In genomic region chr14:53881304-53881703, GRCm38 (mm10) we compare ENCODE assay signal across 9 mouse cellular contexts.
DNase-seq lines count a peak whose midpoint lies in the region; ATAC-seq lines count a peak whose summit lies in the region.
"Had no signal": no experiment of that assay in that cellular context is flagged by ENCODE, and none has a peak within 500 bp of the region (broad histone marks: within the 10 kb centered on the region; RNA-seq: fewer than 3 reads in every experiment).

No protein-coding gene starts in this region.

- no peaks in the 10 kb centered on the region for H3K9me3 ChIP-seq in kidney, embryonic 14.5 days (ENCODE audit: control insufficient read depth, low read length)
- H3K9me3 ChIP-seq in embryonic facial prominence, embryonic 11.5 days (replicated peaks; ENCODE audit: control insufficient read depth, low read length) = no peaks in the 10 kb centered on the region
- H3K9me3 ChIP-seq in midbrain, embryonic 16.5 days (replicated peaks; ENCODE audit: control insufficient read depth, low read length, poor library complexity, severe bottlenecking) = no peaks in the 10 kb centered on the region
- H3K9me3 ChIP-seq: liver, embryonic 13.5 days had no signal

- no peak overlapping the region for H3K27ac ChIP-seq in kidney, embryonic 14.5 days (ENCODE audit: low read depth, low read length)
- no peak overlapping the region for H3K27ac ChIP-seq in embryonic facial prominence, embryonic 11.5 days (replicated peaks; ENCODE audit: low read depth, low read length)
- H3K27ac ChIP-seq in midbrain, embryonic 16.5 days (ENCODE audit: low read length) = no peak overlapping the region
- H3K27ac ChIP-seq: liver, embryonic 13.5 days had no signal

- WGBS in kidney, embryonic 14.5 days = 3% methylated on average over 3 of the region's 3 CpGs
- 9% methylated on average over 3 of the region's 3 CpGs for WGBS in embryonic facial prominence, embryonic 11.5 days
- WGBS in midbrain, embryonic 16.5 days = 15% methylated on average over 3 of the region's 3 CpGs

- DNase-seq in kidney, adult 8-10 months = no peak
- peak; percentile 6 for DNase-seq in MEL-GATA-1-ER (ENCODE audit: extremely low read depth, low read depth)
- peak; percentile 56 for DNase-seq in embryonic facial prominence, embryonic 11.5 days (ENCODE audit: low spot score)
- DNase-seq in cerebellum, postnatal 36 days = no peak
- DNase-seq in right cerebral cortex, postnatal 14 days = no peak
- DNase-seq in spleen, postnatal 10 days (ENCODE audit: low spot score in 2 of 2) = no peak
- DNase-seq: liver, embryonic 13.5 days had no signal

- H3K36me3 ChIP-seq in kidney, embryonic 14.5 days (ENCODE audit: control insufficient read depth, insufficient read depth, low read length) = no peaks in the 10 kb centered on the region
- no peaks in the 10 kb centered on the region for H3K36me3 ChIP-seq in embryonic facial prominence, embryonic 11.5 days (replicated peaks; ENCODE audit: control insufficient read depth, insufficient read depth, low read depth, low read length)
- no peaks in the 10 kb centered on the region for H3K36me3 ChIP-seq in midbrain, embryonic 16.5 days (ENCODE audit: control insufficient read depth, insufficient read depth, low read length)
- H3K36me3 ChIP-seq: liver, embryonic 13.5 days had no signal

- no peaks in the 10 kb centered on the region for H3K4me1 ChIP-seq in kidney, embryonic 14.5 days (ENCODE audit: control insufficient read depth, insufficient read depth, low read length)
- H3K4me1 ChIP-seq in embryonic facial prominence, embryonic 11.5 days (ENCODE audit: control insufficient read depth, insufficient read depth, low read length) = no peaks in the 10 kb centered on the region
- no peaks in the 10 kb centered on the region; the same call in 1 of the 2 replicates for H3K4me1 ChIP-seq in midbrain, embryonic 16.5 days (ENCODE audit: control insufficient read depth, insufficient read depth, low read length)
- H3K4me1 ChIP-seq: liver, embryonic 13.5 days had no signal

- no peak overlapping the region for H3K4me2 ChIP-seq in kidney, embryonic 14.5 days (replicated peaks; ENCODE audit: low read depth, low read length)
- no peak overlapping the region for H3K4me2 ChIP-seq in embryonic facial prominence, embryonic 11.5 days (ENCODE audit: low read depth, low read length)
- H3K4me2 ChIP-seq in midbrain, embryonic 16.5 days (ENCODE audit: low read length) = no peak overlapping the region
- H3K4me2 ChIP-seq: liver, embryonic 13.5 days had no signal

- no peak overlapping the region for H3K9ac ChIP-seq in kidney, embryonic 14.5 days (ENCODE audit: low read depth, low read length)
- no peak overlapping the region for H3K9ac ChIP-seq in embryonic facial prominence, embryonic 11.5 days (replicated peaks; ENCODE audit: low read length)
- H3K9ac ChIP-seq in midbrain, embryonic 16.5 days (ENCODE audit: low read depth, low read length) = no peak overlapping the region
- H3K9ac ChIP-seq: liver, embryonic 13.5 days had no signal

- no peaks in the 10 kb centered on the region for H3K27me3 ChIP-seq in kidney, embryonic 14.5 days (ENCODE audit: control insufficient read depth, insufficient read depth, low read length)
- no peaks in the 10 kb centered on the region for H3K27me3 ChIP-seq in embryonic facial prominence, embryonic 11.5 days (ENCODE audit: control insufficient read depth, insufficient read depth, low read length)
- no peaks in the 10 kb centered on the region for H3K27me3 ChIP-seq in midbrain, embryonic 16.5 days (ENCODE audit: control insufficient read depth, insufficient read depth, low read depth, low read length)
- H3K27me3 ChIP-seq: liver, embryonic 13.5 days had no signal

- H3K4me3 ChIP-seq in kidney, embryonic 14.5 days (ENCODE audit: low read length) = no peak overlapping the region
- H3K4me3 ChIP-seq in embryonic facial prominence, embryonic 11.5 days (ENCODE audit: low read depth, low read length) = no peak overlapping the region
- H3K4me3 ChIP-seq in midbrain, embryonic 16.5 days (ENCODE audit: low read depth, low read length) = no peak overlapping the region
- H3K4me3 ChIP-seq: liver, embryonic 13.5 days had no signal

- ATAC-seq in kidney, embryonic 14.5 days (ENCODE audit: low FRiP score, low TSS enrichment) = peak; percentile 75
- ATAC-seq in embryonic facial prominence, embryonic 11.5 days (replicated peaks; ENCODE audit: insufficient number of reproducible peaks, low FRiP score, low TSS enrichment, low read depth) = no peak
- ATAC-seq in midbrain, embryonic 16.5 days = peak; percentile 82

Comparison
In these comparisons a context has a peak if more than half of its experiments do, and no peak if none do; other contexts are left out.
1. DNase-seq: peak in MEL-GATA-1-ER (single experiment) and embryonic facial prominence, embryonic 11.5 days (single experiment); none in kidney, adult 8-10 months (0 of 2), cerebellum, postnatal 36 days (0 of 2), right cerebral cortex, postnatal 14 days (single experiment) and spleen, postnatal 10 days (0 of 2).